Mouse (Mus musculus): ENCODE measurements at regions not wholly inside any gene's neighbourhood (a gene's known extent, or its start where the extent isn't known, plus 50 kb on each side); places are given as distances from the start of the nearest gene placed in this dataset.

- H3K4me3 ChIP-seq: no peak overlapping the region
- 90% methylated on average over 14 of the region's 14 CpGs for WGBS
- DNase-seq (ENCODE audit: low spot score): no peak
- H3K9me3 ChIP-seq (replicated peaks): no peaks in the 10 kb centered on the region
- no peak overlapping the region for H3K27ac ChIP-seq (replicated peaks)
- peaks cover 13% of the 10 kb centered on the region; the same call in 1 of the 2 replicates for H3K4me1 ChIP-seq
- H3K27me3 ChIP-seq (ENCODE audit: low read depth, poor library complexity, severe bottlenecking): no peaks in the 10 kb centered on the region
- H3K36me3 ChIP-seq: no peaks in the 10 kb centered on the region
Measured at GRCm38 (mm10) chr12:71747831-71748368, 83.0 kb upstream of the Daam1 start.

- Histone ChIP-seq H3K4me1 (peaks cover 13% of the 10 kb centered on the region; the same call in 1 of the 2 replicates), H3K27ac (replicated peaks) (no peak overlapping the region), H3K27me3 (ENCODE audit: low read depth, poor library complexity, severe bottlenecking) (no peaks in the 10 kb centered on the region), H3K9me3 (replicated peaks) (no peaks in the 10 kb centered on the region), H3K36me3 (no peaks in the 10 kb centered on the region), H3K4me3 (no peak overlapping the region)
- 90% methylated on average over 4 of the region's 4 CpGs for WGBS
- DNase-seq (ENCODE audit: low spot score): no peak
Measured at GRCm38 (mm10) chr12:71748731-71749130, 82.1 kb upstream of the Daam1 start.

- no peaks in the 10 kb centered on the region for H3K36me3 ChIP-seq
- no peaks in the 10 kb centered on the region for H3K9me3 ChIP-seq (replicated peaks)
- 82% methylated on average over 2 of the region's 2 CpGs for WGBS
- no peaks in the 10 kb centered on the region for H3K27me3 ChIP-seq (ENCODE audit: low read depth, poor library complexity, severe bottlenecking)
- no peak for DNase-seq (ENCODE audit: low spot score)
- peaks cover 13% of the 10 kb centered on the region; the same call in 1 of the 2 replicates for H3K4me1 ChIP-seq
- no peak overlapping the region for H3K4me3 ChIP-seq
- H3K27ac ChIP-seq (replicated peaks): no peak overlapping the region
Measured at GRCm38 (mm10) chr12:71749668-71750067, 81.2 kb upstream of the Daam1 start.

- Histone ChIP-seq H3K36me3 (no peaks in the 10 kb centered on the region), H3K9me3 (replicated peaks) (no peaks in the 10 kb centered on the region), H3K4me1 (peaks cover 10% of the 10 kb centered on the region; the same call in 1 of the 2 replicates), H3K27me3 (ENCODE audit: low read depth, poor library complexity, severe bottlenecking) (no peaks in the 10 kb centered on the region), H3K27ac (replicated peaks) (no peak overlapping the region), H3K4me3 (no peak overlapping the region)
- DNase-seq (ENCODE audit: low spot score): no peak
- WGBS: 82% methylated on average over 7 of the region's 7 CpGs
Measured at GRCm38 (mm10) chr12:71752741-71753260, 78.1 kb upstream of the Daam1 start.

GRCm38 (mm10) chr12:71753276-71753675, 77.6 kb upstream of the Daam1 start:
- WGBS: 90% methylated on average over 3 of the region's 3 CpGs
- no peaks in the 10 kb centered on the region for H3K9me3 ChIP-seq (replicated peaks)
- H3K36me3 ChIP-seq: no peaks in the 10 kb centered on the region
- H3K4me3 ChIP-seq: no peak overlapping the region
- no peak for DNase-seq (ENCODE audit: low spot score)
- H3K27me3 ChIP-seq (ENCODE audit: low read depth, poor library complexity, severe bottlenecking): no peaks in the 10 kb centered on the region
- peaks cover 5% of the 10 kb centered on the region; the same call in 1 of the 2 replicates for H3K4me1 ChIP-seq
- H3K27ac ChIP-seq (replicated peaks): no peak overlapping the region

GRCm38 (mm10) chr12:71763194-71763593, 67.7 kb upstream of the Daam1 start:
- H3K27ac ChIP-seq (replicated peaks): no peak overlapping the region
- H3K9me3 ChIP-seq (replicated peaks): no peaks in the 10 kb centered on the region
- no peaks in the 10 kb centered on the region for H3K27me3 ChIP-seq (ENCODE audit: low read depth, poor library complexity, severe bottlenecking)
- no peaks in the 10 kb centered on the region for H3K36me3 ChIP-seq
- WGBS: 78% methylated on average over 4 of the region's 4 CpGs
- H3K4me1 ChIP-seq: peaks cover 13% of the 10 kb centered on the region
- DNase-seq (ENCODE audit: low spot score): no peak
- no peak overlapping the region for H3K4me3 ChIP-seq

- no peaks in the 10 kb centered on the region for H3K36me3 ChIP-seq
- H3K4me1 ChIP-seq: peaks cover 20% of the 10 kb centered on the region
- no peak overlapping the region for H3K4me3 ChIP-seq
- H3K27me3 ChIP-seq (ENCODE audit: low read depth, poor library complexity, severe bottlenecking): no peaks in the 10 kb centered on the region
- H3K27ac ChIP-seq (replicated peaks): no peak overlapping the region
- no peak for DNase-seq (ENCODE audit: low spot score)
- H3K9me3 ChIP-seq (replicated peaks): no peaks in the 10 kb centered on the region
- WGBS: 91% methylated on average over 4 of the region's 4 CpGs
Measured at GRCm38 (mm10) chr12:71766086-71766485, 64.8 kb upstream of the Daam1 start.

- Histone ChIP-seq H3K27me3 (ENCODE audit: low read depth, poor library complexity, severe bottlenecking) (no peaks in the 10 kb centered on the region), H3K9me3 (replicated peaks) (no peaks in the 10 kb centered on the region), H3K27ac (replicated peaks) (no peak overlapping the region), H3K4me3 (no peak overlapping the region), H3K36me3 (no peaks in the 10 kb centered on the region), H3K4me1 (peaks cover 20% of the 10 kb centered on the region)
- DNase-seq (ENCODE audit: low spot score): no peak
- 94% methylated on average over 1 of the region's 1 CpGs for WGBS
Measured at GRCm38 (mm10) chr12:71766636-71767035, 64.2 kb upstream of the Daam1 start.

- Histone ChIP-seq H3K36me3 (no peaks in the 10 kb centered on the region), H3K4me1 (peaks cover 20% of the 10 kb centered on the region), H3K4me3 (no peak overlapping the region), H3K9me3 (replicated peaks) (no peaks in the 10 kb centered on the region), H3K27me3 (ENCODE audit: low read depth, poor library complexity, severe bottlenecking) (no peaks in the 10 kb centered on the region), H3K27ac (replicated peaks) (no peak overlapping the region)
- WGBS: 45% methylated on average over 3 of the region's 3 CpGs
- DNase-seq (ENCODE audit: low spot score): no peak
Measured at GRCm38 (mm10) chr12:71767896-71768295, 63.0 kb upstream of the Daam1 start.

GRCm38 (mm10) chr12:71768471-71768870, 62.4 kb upstream of the Daam1 start:
- Histone ChIP-seq H3K4me3 (peak overlapping the region; percentile 41), H3K9me3 (replicated peaks) (no peaks in the 10 kb centered on the region), H3K4me1 (peaks cover 20% of the 10 kb centered on the region), H3K27ac (replicated peaks) (no peak overlapping the region), H3K36me3 (no peaks in the 10 kb centered on the region), H3K27me3 (ENCODE audit: low read depth, poor library complexity, severe bottlenecking) (no peaks in the 10 kb centered on the region)
- peak; percentile 75 for DNase-seq (ENCODE audit: low spot score)
- 4% methylated on average over 12 of the region's 12 CpGs for WGBS

- peaks cover 20% of the 10 kb centered on the region for H3K4me1 ChIP-seq
- H3K9me3 ChIP-seq (replicated peaks): no peaks in the 10 kb centered on the region
- no peak for DNase-seq (ENCODE audit: low spot score)
- WGBS: 32% methylated on average over 9 of the region's 9 CpGs
- peak overlapping the region; percentile 41 for H3K4me3 ChIP-seq
- peak overlapping the region; percentile 33; the same call in 1 of the 2 replicates for H3K27ac ChIP-seq (replicated peaks)
- no peaks in the 10 kb centered on the region for H3K36me3 ChIP-seq
- H3K27me3 ChIP-seq (ENCODE audit: low read depth, poor library complexity, severe bottlenecking): no peaks in the 10 kb centered on the region
Measured at GRCm38 (mm10) chr12:71768890-71769289, 62.0 kb upstream of the Daam1 start.

- 0 out of 2 replicates have a peak overlapping the region, but pooled peaks have one; percentile 41 for H3K4me3 ChIP-seq
- no peaks in the 10 kb centered on the region for H3K9me3 ChIP-seq (replicated peaks)
- 67% methylated on average over 6 of the region's 6 CpGs for whole genome bisulfite sequencing
- no peaks in the 10 kb centered on the region for H3K27me3 ChIP-seq (ENCODE audit: low read depth, poor library complexity, severe bottlenecking)
- H3K4me1 ChIP-seq: peaks cover 20% of the 10 kb centered on the region
- no peaks in the 10 kb centered on the region for H3K36me3 ChIP-seq
- no peak for DNase-seq (ENCODE audit: low spot score)
- peak overlapping the region; percentile 33; the same call in 1 of the 2 replicates for H3K27ac ChIP-seq (replicated peaks)
Measured at GRCm38 (mm10) chr12:71769302-71769701, 61.6 kb upstream of the Daam1 start.

GRCm38 (mm10) chr12:71773891-71774290, 57.0 kb upstream of the Daam1 start:
- no peaks in the 10 kb centered on the region for H3K36me3 ChIP-seq
- no peak for DNase-seq (ENCODE audit: low spot score)
- WGBS: 91% methylated on average over 9 of the region's 9 CpGs
- no peak overlapping the region for H3K4me3 ChIP-seq
- H3K4me1 ChIP-seq: peaks cover 13% of the 10 kb centered on the region
- no peaks in the 10 kb centered on the region for H3K9me3 ChIP-seq (replicated peaks)
- H3K27me3 ChIP-seq (ENCODE audit: low read depth, poor library complexity, severe bottlenecking): peaks cover 5% of the 10 kb centered on the region
- no peak overlapping the region for H3K27ac ChIP-seq (replicated peaks)
